Mouse (Mus musculus) spleen, embryonic (tissue): ENCODE data around the gene Zfp598.
"Not testable (repeated sequence)": the region's sequence is repeated elsewhere in the genome, so short reads cannot be mapped to it uniquely, and the experiment has no call there.

Experiments used
- CTCF ChIA-PET: fragments of 350-600 bp; sonication (Branson Sonifier 250); formaldehyde crosslinking; loops from one replicate; lab custom pipeline; 2022; lab: Charles Lee

The Zfp598 gene

DNA sequence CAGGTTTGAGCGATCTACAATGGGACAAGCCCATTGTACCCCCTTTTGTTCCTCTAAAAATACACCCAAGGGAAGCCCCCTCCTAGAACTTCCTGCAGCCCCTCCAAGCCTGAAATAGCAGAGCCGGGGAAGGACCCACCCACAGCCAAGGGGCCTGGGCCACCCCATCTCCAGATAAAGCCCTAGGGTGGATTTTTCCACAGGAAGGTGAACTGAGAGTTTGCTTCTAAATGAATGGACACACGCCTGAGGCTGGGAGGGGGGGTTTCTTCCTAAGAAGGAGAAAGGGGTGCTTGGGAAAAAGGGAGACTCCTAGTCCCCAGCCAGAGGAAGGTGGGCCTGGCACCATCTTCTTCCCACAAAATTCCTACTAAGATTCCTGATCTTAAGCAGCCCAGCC, 23.6 kb upstream of the Zfp598 start:
- CTCF ChIA-PET = no interaction called here

DNA sequence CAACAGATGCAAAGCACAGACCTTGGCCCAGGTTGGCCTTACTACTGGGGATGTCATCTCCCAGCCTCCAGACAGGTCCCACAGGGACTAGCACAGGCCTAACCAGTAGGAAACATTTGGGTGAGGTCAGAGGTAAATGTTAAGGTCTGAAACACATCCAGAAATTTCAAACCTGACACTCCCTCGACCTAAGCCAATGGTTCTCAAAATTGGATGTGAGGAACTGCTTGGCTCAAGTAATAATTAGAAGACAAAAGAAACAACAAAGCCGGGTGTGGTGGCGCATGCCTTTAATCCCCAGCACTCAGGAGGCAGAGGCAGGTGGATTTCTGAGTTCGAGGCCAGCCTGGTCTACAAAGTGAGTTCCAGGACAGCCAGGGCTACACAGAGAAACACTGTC, 23.1 kb upstream of the Zfp598 start:
- CTCF ChIA-PET = no interaction called here

DNA sequence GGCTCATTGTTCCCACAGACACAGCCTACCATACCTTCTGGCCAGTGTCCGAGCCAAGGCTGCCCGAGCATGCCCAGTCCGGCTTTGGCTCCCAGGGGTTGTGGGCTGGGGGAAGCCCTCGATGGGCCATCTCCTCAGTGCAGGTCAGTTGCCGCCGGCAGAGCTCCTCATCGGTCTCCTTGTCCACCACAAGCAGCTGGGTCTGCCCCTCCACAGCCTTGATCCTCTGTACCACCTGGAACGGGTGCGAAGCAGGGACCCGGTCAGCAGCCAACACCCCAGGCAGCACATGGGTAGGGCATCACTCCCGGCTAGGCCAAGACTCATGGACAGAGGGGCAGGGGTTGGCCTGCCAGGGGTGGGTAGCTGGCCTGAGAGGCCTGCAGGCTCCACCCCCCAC, 22.0 kb upstream of the Zfp598 start:
- CTCF ChIA-PET = no interaction called here

DNA sequence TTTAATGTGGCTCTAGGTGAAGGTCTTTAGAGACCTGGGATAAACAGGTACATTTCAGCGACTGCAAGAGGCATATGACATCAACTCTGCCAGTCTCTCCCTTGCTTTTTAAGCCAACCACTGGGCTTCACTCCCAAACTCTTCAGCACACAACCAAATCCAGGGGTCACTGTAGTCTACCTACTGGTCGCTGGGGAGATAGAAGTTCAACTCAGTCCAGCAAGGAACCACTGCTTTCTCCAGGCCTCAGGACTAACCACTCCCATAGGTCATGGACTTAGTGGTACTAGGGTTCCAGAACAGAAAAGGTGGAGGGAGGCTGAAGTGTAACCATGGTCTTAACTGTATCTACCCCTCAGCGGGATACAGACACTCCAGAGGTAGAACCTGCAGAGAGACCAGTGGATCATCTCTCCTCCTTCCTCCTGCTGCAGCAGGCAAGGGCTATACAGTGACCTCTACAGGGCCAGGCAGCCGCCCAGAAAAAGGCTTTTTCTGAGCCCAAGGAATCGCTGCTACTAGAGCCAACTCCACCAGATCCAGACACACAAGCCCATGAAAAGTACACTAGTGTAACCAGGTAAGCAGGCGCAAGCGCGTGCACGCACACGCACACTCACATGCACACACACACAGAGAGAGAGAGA, 20.6 kb upstream of the Zfp598 start:
- CTCF ChIA-PET = no interaction called here

DNA sequence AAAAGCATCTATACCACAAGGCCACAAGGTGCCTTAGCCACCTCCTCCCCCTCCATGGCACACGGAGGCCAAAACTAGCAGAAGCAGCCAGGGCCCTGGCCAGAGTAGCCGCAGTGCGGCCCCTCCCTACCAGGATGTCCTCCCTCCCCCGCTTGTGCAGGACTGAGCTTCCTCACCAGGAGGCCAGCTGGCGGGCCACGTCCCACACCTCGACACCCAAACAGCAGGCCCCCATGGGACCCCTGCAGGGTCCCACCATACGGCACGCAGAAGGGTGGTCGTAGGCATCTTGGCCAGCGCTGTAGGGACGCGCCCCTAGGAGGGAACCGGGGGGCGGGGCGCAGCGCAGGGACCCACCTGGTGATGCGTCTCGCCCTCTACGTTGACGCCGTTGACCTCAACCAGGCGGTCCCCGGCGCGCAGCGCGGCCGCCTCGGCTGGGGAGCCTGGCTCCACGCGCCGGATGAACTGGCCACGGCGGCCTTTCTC, 19.9 kb upstream of the Zfp598 start:
- CTCF ChIA-PET = no interaction called here

DNA sequence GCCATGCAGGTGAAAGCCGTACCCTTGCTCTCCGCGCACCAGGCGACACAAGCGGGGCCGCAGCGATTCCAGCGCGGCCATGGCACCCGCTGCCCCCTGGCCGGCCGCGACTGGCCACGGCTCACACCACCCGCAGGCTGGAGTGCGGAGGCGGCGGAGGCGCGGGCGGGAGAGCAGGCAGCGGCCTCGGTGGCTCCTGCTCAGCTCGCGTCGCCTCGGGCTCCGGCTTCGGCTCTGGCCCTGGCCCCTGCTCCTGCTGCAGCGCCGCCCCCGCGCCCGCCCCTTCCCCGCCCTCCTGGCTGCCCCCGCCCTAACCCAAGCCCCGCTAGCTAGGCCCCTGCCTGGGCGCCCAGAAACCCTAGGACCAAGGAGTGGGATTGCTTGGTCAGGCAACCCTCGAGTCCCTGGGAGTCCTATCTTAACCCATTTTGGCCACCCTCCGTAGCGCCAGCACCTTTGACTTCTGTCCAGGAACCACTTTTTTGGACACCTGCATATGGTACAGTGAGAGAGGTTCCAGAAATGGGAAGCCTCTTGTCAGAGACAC, 19.3 kb upstream of the Zfp598 start, which contains the start of gene Slc9a3r2:
Gene Slc9a3r2 (minus strand): TSS at position 258 of the 547 bp plus-strand sequence.
- CTCF ChIA-PET = no interaction called here

DNA sequence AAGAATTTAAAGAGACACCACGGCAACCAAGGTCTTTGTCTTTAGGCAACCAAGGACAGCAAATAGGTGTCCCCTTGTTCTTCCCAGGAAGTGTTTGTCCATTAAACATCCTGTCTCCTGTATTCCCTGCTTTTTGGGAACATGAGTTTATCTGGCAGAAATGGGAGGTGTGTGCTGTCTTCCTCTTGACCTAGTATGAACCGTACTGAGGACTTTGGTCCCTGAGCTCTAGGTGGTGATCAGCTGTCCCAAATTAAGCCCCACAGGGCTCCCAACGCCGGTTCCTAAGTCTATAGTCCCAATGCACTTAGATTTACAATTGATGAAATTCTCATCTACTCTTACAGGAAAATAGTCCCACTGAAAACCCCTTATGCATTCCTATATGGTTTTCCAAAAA, 18.7 kb upstream of the Zfp598 start:
- CTCF ChIA-PET = no interaction called here

DNA sequence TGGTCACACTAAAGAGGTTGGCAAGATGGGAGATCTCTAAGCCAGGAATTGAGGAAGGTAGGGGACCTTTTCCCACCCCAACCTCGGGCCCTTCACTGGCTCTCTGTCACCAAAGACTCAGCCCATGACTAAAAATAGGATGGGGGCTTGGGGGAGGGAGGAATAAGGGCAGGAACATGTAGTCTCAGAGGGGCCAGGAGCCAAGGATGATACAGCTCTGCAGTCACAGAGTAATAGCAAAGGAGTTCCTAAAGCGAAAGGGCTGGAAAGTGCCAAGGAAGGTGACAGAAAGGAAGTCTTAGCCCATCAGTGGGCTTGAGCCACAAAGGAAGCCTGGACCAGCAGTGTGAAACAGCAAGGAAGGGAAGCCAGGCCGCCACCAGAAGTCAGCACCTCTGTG, 17.7 kb upstream of the Zfp598 start:
- CTCF ChIA-PET = no interaction called here

DNA sequence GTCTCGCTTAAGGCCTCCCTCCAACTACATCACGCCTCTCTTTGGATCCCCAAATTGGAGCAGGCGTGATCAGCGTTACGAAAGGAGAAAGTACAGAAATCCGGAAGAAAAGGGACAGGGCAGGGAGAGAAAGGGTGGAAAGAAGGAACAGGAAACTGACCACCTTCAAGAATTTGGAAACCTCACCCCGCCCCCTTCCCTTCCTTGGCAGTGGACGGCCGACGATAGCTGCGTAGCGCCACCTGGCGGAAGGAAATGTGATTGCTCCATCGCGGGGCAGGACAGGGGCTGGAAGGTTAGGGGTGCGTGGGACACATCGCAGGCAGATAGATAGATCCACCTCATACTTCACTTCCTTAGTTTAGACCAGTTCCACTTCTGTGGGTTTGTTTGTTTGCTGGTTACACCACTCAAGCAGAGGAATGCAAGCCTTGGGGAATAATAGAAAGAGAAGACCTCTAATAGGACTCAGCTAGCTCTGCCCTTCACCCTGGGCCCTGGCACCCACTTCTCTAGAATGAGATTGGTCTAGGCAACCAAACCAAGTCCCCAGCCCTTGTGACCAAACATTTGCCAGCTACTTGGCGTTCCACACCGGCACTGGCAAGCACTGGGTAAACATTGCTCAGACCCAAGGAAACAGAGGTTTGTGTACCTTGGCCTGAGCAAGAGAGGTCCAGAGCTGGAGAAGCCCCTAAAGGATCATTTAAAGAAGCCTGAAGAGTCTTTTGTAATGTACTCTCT, 15.3 kb upstream of the Zfp598 start:
- CTCF ChIA-PET = interaction anchor here (0.6 to 0.9 kb wide), 2 partner anchors 159 to 161 kb away, joined by 3 to 7 read pairs; no protein-coding TSS in a partner anchor

DNA sequence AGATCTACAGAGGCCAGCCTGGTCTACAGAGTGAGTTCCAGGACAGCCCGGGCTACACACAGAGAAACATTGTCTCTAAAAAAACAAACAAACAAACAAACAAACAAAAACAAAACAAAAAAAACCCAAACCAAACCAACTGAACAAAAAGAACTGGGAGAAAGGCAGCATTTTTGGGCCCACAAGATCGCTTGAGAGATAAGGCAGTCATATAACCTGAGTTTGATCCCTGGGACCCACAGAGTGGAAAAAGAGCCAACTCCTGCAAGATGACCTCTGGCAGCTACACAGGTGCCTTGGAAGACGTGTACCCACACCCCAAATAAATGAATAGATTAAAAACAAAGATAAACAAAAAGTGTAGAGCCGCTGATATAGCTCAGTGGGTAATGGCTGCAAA, 14.5 kb upstream of the Zfp598 start:
- CTCF ChIA-PET = interaction anchor here (0.7 kb wide), 1 partner anchor 15 kb away, joined by 3 read pairs; no protein-coding TSS in a partner anchor

DNA sequence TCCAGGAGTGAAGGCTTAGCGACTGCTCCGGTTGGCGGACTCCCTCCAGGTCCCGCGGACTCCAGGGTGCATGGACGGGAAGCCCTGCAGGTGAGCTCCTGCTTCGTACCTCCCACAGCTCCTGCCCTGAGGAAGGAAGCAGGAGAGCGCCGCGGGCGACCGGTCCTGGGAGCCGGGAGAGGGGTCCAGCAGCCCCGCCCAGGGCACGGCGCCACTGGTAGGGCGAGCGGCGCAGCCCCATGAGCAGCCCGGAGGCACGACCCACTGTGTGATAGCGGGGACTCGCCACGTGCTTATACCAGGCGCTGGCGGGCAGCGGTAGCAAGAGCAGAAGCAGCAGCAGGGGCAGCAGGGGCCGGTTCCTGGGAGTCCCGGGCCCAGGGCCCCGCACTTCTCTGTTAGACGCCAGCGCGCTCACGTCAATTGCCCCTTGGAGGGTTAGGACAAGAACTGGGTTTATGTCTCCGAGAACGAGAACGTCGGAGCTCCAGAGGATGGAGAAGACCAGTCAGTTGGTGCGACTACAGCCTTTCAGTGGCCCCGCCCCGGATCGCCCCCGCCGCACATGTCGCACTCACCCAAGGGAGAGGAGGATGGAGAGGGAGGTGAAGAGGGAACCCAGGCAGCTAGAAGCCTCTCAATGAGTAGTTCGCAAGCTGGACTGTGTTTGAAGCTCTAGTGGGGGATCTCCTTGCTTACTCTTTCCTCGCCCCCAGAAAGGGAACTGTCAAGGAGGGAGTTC, 11.3 kb upstream of the Zfp598 start, which contains the start of gene Npw:
Gene Npw (minus strand): TSS at position 441 of the 742 bp plus-strand sequence.
- CTCF ChIA-PET = no interaction called here

DNA sequence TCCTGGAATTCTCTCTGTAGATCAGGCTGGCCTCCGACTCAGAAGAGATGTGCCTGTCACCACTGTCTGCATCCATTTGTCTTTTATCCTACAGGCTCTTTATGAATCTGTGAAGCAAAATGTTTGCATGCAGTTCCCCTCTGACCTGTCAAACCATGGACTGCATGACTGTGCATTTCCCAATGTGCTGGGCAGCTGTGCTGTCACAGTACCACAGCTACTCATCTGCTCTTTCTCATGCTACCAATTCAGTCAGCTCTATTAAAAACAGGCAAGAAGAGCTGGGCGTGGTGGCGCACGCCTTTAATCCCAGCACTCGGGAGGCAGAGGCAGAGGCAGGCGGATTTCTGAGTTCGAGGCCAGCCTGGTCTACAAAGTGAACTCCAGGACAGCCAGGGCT, 2.5 kb upstream of the Zfp598 start:
- CTCF ChIA-PET = not testable (repeated sequence)

DNA sequence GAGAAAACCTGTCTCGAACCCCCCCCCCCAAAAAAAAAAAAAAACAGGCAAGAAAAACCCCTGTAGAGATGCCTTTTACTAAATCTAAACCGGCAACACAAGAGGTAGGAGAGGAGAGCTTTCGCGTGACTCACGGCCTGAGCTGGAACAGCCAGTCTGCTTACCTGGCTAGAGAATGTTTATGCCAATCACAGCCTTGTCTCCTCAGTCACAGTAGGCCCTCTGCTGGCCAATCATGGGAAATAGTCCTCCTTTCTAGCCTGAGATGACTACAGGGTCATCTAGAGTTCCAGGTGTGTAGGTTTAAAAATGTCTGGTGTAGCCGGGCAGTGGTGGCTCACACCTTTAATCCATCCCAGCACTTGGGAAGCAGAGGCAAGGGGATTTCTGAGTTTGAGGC, 2.1 kb upstream of the Zfp598 start:
- CTCF ChIA-PET = no interaction called here

DNA sequence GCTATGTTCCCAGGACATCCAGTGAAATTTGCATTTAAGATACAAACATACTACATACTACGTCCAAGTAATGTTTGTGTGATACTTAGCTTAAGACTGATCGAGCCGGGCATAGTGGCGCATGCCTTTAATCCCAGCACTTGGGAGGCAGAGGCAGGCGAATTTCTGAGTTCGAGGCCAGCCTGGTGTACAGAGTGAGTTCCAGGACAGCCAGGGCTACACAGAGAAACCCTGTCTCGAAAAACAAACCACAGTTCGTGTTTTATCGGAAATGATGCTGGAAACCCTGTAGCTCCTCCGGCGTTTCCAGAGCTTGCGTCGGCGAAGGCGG, 308 bp upstream of the Zfp598 start:
- CTCF ChIA-PET = interaction anchor here (1.2 kb wide), 1 partner anchor 121 kb away, joined by 5 read pairs; no protein-coding TSS in a partner anchor

DNA sequence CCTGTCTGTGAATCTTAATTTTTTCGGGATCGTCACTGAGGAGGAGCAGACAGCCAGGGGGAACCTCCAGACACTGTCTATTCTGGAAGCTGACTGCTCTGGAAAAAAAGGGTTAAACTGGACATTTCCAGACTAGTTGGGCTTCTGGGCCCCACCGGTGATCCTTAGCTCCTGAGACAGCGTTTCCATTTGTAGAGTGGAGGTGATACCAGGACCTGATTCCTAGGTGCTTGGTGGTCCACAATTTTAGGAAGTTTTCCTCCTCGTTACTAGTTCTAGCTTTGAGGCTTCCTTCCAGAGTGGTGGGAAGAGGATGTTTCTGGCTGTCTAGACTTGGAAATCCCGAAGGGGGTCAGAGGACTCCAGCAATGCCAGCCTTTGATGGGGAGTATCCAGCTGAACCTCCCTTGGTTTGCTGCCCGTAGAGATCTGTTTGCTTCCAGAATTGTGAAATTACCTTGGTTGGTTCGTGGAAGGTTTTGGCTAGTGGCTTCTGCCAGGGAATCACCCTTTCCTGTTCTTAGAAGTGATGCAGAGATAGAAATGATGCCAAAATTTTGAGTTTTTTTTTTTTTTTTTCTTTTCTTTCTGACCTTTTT, 858 bp downstream of the Zfp598 start:
- CTCF ChIA-PET = no interaction called here

DNA sequence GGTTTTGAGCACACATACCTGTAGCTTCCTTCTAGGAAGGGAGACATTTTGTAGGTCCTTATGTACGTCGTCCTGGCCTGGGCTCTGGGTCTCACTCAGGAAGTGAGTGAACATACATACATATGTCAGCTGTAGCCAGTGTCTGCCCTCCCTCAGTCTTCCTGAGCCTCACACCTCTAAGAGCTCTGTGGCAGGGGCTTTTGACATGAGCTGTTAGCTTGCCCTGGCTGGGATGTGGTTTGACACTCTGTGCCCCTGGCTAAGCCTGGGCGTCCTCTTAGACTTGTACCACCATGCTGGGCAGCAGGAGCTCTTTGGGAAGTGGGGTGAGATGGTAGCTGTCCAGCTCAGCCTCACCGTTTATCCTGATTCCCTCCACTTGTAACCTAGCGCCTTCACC, 1.9 kb downstream of the Zfp598 start:
- CTCF ChIA-PET = no interaction called here

DNA sequence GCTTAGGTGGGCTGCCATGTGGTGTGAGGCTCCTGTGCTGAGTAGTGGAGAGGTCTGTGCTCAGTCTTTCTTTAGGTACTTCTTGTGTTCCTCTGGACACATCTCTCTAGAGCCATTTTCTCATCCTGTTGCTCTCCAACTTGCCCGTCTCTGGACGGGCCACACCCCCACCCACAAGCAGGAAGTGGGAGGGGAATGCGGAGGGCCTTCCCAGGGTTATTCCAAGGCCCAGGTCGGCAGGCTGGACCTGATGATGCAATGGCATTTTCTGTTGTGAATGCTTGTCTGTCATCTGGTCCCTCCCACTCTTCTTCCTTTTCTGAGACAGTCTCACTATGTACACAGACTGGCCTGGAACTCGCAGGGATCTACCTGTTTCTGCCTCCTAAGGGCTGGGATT, 2.7 kb downstream of the Zfp598 start:
- CTCF ChIA-PET = no interaction called here

DNA sequence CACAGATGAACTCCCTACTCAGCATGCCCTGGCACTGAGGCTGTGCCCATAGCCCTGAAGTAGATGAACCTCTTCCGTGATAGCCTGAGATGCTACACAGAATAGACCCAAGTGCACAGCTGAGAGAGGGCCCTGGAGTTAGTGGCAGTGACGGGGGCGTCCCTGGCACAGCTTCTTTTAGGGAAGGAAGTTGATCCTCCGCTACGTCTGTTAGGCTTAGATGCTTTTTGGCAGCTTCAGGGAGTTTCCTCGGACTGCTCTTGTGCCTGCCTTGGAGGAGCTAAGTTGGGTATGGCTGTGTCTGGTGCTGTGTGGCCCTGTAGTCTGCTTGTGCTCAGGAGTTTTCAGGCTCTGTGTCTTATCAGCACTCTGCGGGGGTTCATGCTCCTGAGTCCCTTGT, 4.8 kb downstream of the Zfp598 start:
- CTCF ChIA-PET = interaction anchor here (1.3 kb wide), 1 partner anchor 53 kb away, joined by 4 read pairs; no protein-coding TSS in a partner anchor

DNA sequence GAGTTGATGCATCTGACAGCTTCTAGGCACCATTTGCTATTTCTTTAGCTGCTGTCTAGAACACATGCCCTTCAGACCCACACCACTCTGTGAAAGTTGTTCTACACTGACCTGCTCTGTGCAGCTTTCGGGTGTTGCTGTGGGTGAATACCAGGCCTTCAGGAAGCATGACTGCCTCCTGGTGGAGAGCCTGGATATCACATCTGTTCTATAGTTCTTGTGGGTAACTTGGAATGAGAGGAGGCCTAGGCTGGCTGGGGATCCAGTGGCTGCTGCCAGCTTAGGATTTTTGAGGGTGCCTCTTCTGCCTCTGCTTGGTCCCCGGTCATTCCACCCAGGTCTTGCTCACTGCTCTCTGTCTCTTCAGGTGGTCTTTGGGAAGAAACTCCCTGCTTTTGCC, 6.7 kb downstream of the Zfp598 start:
- CTCF ChIA-PET = interaction anchor here (1.4 kb wide), 1 partner anchor 11 kb away, joined by 3 read pairs; no protein-coding TSS in a partner anchor

DNA sequence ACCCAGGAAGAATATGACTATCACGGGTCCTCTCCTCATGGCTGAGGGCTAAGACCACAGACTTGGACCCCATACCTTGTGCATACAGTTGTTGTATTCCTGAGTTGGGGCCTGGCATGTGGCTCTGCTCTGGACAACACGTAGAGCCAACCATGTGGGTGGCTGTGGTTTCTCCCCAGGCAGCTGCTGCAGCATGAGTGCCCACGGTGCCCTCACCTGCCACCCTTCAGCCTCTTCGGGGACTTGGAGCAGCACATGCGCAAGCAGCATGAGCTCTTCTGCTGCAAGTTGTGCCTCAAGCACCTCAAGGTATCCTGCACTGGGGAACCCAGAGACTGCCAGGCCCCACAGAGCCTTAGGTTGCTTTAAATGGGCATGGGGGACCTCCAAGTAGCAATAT, 7.4 kb downstream of the Zfp598 start:
- CTCF ChIA-PET = interaction anchor here (0.6 to 1.4 kb wide), 2 partner anchors 10 to 204 kb away, joined by 3 read pairs; no protein-coding TSS in a partner anchor

DNA sequence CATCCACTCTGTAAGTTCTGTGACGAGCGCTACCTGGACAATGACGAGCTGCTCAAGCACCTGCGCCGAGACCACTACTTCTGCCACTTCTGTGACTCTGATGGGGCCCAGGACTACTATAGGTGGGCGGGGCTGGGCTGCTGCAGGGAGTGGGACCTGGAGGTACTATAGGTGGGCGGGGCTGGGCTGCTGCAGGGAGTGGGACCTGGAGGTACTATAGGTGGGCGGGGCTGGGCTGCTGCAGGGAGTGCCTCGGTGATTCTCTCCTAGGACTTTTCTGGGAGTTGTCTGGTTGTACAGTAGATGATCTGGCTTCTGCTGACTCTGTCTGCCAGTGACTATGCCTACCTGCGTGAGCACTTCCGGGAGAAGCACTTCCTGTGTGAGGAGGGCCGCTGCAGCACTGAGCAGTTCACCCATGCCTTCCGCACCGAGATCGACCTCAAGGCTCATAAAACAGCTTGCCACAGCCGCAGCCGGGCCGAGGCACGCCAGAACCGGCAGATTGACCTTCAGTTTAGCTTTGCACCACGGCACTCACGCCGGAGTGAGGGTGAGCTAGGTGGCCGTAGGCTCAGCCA, 8.1 kb downstream of the Zfp598 start:
- CTCF ChIA-PET = no interaction called here
